Mouse (Mus musculus) midbrain, embryonic 15.5 days (tissue): ENCODE data around the gene Triml2. TPM values are rescaled to one million over a fixed set of nuclear protein-coding genes. Genes with fewer than 3 reads are reported as not detected.

Experiments used
- polyA plus RNA-seq: library from polyadenylated mRNA; unstranded; fragments of >200 nt; fragmentation: Nextera tagmentation; extraction: Ambion mirVana; gene quantifications from 2 replicates; pipeline ENCODE4 v1.2.1, GENCODE M21; 2015

Gene Triml2
- polyA plus RNA-seq, 1 experiment from 2014 or later: not detected

Other genes with a start within 250 kb of the Triml2 start
- gene Triml1, start 39.1 kb upstream of the Triml2 start, polyA plus RNA-seq: not detected in 2 replicates
- not detected in 2 replicates for gene Zfp42, start 126.4 kb downstream of the Triml2 start, polyA plus RNA-seq